In genomic region chr7:79349738-79350386, GRCm38 (mm10) we compare ENCODE assay signal across 9 mouse cellular contexts. TPM values are rescaled to one million over a fixed set of nuclear protein-coding genes. Genes with fewer than 3 reads are reported as not detected.
A peak's percentile ranks its signal among the peaks of the same experiment; 100 is the strongest.
DNase-seq lines count a peak whose midpoint lies in the region; ATAC-seq and TF ChIP-seq lines count a peak whose summit lies in the region.
"Had no signal": no experiment of that assay in that cellular context is flagged by ENCODE, and none has a peak within 500 bp of the region (broad histone marks: within the 10 kb centered on the region; RNA-seq: fewer than 3 reads in every experiment).

No protein-coding gene starts in this region.

- 0 out of 2 replicates have a peak, but pooled peaks have one; percentile 33 for TF ChIP-seq POLR2A in cortical plate, adult 2 months (IDR thresholded peaks at IDR 0.05; ENCODE audit: extremely low read depth, insufficient read depth, low read length)
- no peak for TF ChIP-seq POLR2A in kidney, adult 2 months (IDR thresholded peaks at IDR 0.05; ENCODE audit: low read depth, low read length)

- WGBS in kidney, adult 2 months = 42% methylated on average over 12 of the region's 12 CpGs
- 38% methylated on average over 12 of the region's 12 CpGs for WGBS in limb, embryonic 12.5 days
- WGBS in midbrain, postnatal 0 days = 39% methylated on average over 12 of the region's 12 CpGs

- H3K9me3 ChIP-seq in limb, embryonic 12.5 days = no peaks in the 10 kb centered on the region
- no peaks in the 10 kb centered on the region for H3K9me3 ChIP-seq in midbrain, postnatal 0 days (ENCODE audit: low read length)
- H3K9me3 ChIP-seq: embryonic facial prominence, embryonic 15.5 days had no signal

- no peak overlapping the region for H3K4me3 ChIP-seq in cortical plate, adult 2 months (ENCODE audit: insufficient read depth, low read length)
- no peak overlapping the region for H3K4me3 ChIP-seq in kidney, adult 2 months (ENCODE audit: insufficient read depth, low read depth, low read length)
- H3K4me3 ChIP-seq in limb, embryonic 12.5 days (replicated peaks) = no peak overlapping the region
- H3K4me3 ChIP-seq in midbrain, postnatal 0 days (ENCODE audit: low read depth, low read length) = no peak overlapping the region
- H3K4me3 ChIP-seq: embryonic facial prominence, embryonic 15.5 days had no signal

- peaks cover 3% of the 10 kb centered on the region for H3K36me3 ChIP-seq in kidney, adult 2 months (ENCODE audit: control insufficient read depth, insufficient read depth, low read length)
- H3K36me3 ChIP-seq in limb, embryonic 12.5 days = peaks cover 64% of the 10 kb centered on the region
- peaks cover 32% of the 10 kb centered on the region for H3K36me3 ChIP-seq in midbrain, postnatal 0 days (ENCODE audit: insufficient read depth, low read length)

- no peak overlapping the region for H3K9ac ChIP-seq in limb, embryonic 12.5 days (replicated peaks)
- no peak overlapping the region for H3K9ac ChIP-seq in midbrain, postnatal 0 days (replicated peaks; ENCODE audit: low read length, poor library complexity, severe bottlenecking)
- H3K9ac ChIP-seq: embryonic facial prominence, embryonic 15.5 days had no signal

- DNase-seq in 3T3-L1 (ENCODE audit: low read depth, low spot score) (peak; percentile 83), ZHBTc4 (ENCODE audit: low read depth, low spot score) (peak; percentile 85)
- DNase-seq in gastrocnemius, postnatal 14 days = peak; percentile 67
- peak; percentile 74 for DNase-seq in kidney, adult 2 months
- peak; percentile 90 for DNase-seq in midbrain, postnatal 0 days (ENCODE audit: low spot score)
- peak; percentile 66 to 82 for DNase-seq in spleen, postnatal 4 days (ENCODE audit: low spot score in 2 of 2)

- H3K4me1 ChIP-seq in cortical plate, adult 2 months (ENCODE audit: control insufficient read depth, insufficient read depth, low read length) = peaks cover 17% of the 10 kb centered on the region
- no peaks in the 10 kb centered on the region for H3K4me1 ChIP-seq in kidney, adult 2 months (ENCODE audit: control insufficient read depth, insufficient read depth, low read length)
- no peaks in the 10 kb centered on the region for H3K4me1 ChIP-seq in limb, embryonic 12.5 days (replicated peaks)
- no peaks in the 10 kb centered on the region; the same call in 1 of the 2 replicates for H3K4me1 ChIP-seq in midbrain, postnatal 0 days (ENCODE audit: insufficient read depth, low read length)
- H3K4me1 ChIP-seq: embryonic facial prominence, embryonic 15.5 days had no signal

- TF ChIP-seq CTCF in cortical plate, adult 2 months (IDR thresholded peaks at IDR 0.05; ENCODE audit: extremely low read depth, insufficient read depth, low read length) = peak; percentile 98
- TF ChIP-seq CTCF in kidney, adult 2 months (conservative IDR thresholded peaks at IDR 0.05; ENCODE audit: insufficient read depth, insufficient read length, low read depth, low read length) = peak; percentile 90
- peak; percentile 99 for TF ChIP-seq CTCF in midbrain, postnatal 0 days (IDR thresholded peaks at IDR 0.05)

- no peaks in the 10 kb centered on the region for H3K27me3 ChIP-seq in kidney, adult 2 months (replicated peaks; ENCODE audit: control insufficient read depth, insufficient read depth, low read length)
- no peaks in the 10 kb centered on the region for H3K27me3 ChIP-seq in limb, embryonic 12.5 days
- no peaks in the 10 kb centered on the region for H3K27me3 ChIP-seq in midbrain, postnatal 0 days (ENCODE audit: insufficient read depth, low read length)
- H3K27me3 ChIP-seq: embryonic facial prominence, embryonic 15.5 days had no signal

- intact Hi-C loops in gastrocnemius, postnatal 14 days (cut with DNase I; ENCODE audit: low total_unique reads) = loop anchor here (5.0 kb wide), 2 partner anchors 103 to 208 kb away; no protein-coding TSS in a partner anchor

- ATAC-seq in limb, embryonic 12.5 days (ENCODE audit: insufficient number of reproducible peaks, insufficient read depth, low FRiP score, low TSS enrichment, low read depth) = peak; percentile 56
- ATAC-seq in midbrain, postnatal 0 days (ENCODE audit: low FRiP score) = peak; percentile 71

- H3K4me2 ChIP-seq in limb, embryonic 12.5 days = no peak overlapping the region
- H3K4me2 ChIP-seq in midbrain, postnatal 0 days (ENCODE audit: low read depth, low read length, poor library complexity, severe bottlenecking) = no peak overlapping the region
- H3K4me2 ChIP-seq: embryonic facial prominence, embryonic 15.5 days had no signal

- 0 out of 2 replicates have a peak overlapping the region, but pooled peaks have one; percentile 1 for H3K27ac ChIP-seq in cortical plate, adult 2 months (ENCODE audit: insufficient read depth, low read length)
- no peak overlapping the region for H3K27ac ChIP-seq in kidney, adult 2 months (ENCODE audit: insufficient read depth, low read depth, low read length)
- no peak overlapping the region for H3K27ac ChIP-seq in limb, embryonic 12.5 days
- H3K27ac ChIP-seq in midbrain, postnatal 0 days (ENCODE audit: low read depth, low read length) = no peak overlapping the region
- H3K27ac ChIP-seq: embryonic facial prominence, embryonic 15.5 days had no signal

RNA-seq across cellular contexts. Expression of gene Rlbp1, which starts 37.0 kb away (rescaled TPM):
- polyA plus RNA-seq in cortical plate, adult 2 months (2012; rRNA removed) = 28.1 and 33.4 TPM in 2 replicates
- total RNA-seq in gastrocnemius, postnatal 14 days (2021) = not detected
- 0.33 TPM in 1 of 2 replicates, not detected in the other for polyA plus RNA-seq in kidney, adult 2 months (2012; rRNA removed)
- polyA plus RNA-seq in limb, embryonic 12.5 days (2016; fragmentation: Nextera tagmentation; extraction: Ambion mirVana) = 0.59 and 0.64 TPM in 2 replicates
- total RNA-seq in midbrain, postnatal 0 days (2014; rRNA removed) = 7.4 and 8.4 TPM in 2 replicates
- 7.4 and 10.6 TPM in 2 replicates for polyA plus RNA-seq in midbrain, postnatal 0 days (2015; fragmentation: Nextera tagmentation; extraction: Ambion mirVana)

RNA-seq across cellular contexts. Expression of gene Fanci, which starts 41.9 kb away (rescaled TPM):
- polyA plus RNA-seq in cortical plate, adult 2 months (2012; rRNA removed) = 0.42 and 0.73 TPM in 2 replicates
- total RNA-seq in gastrocnemius, postnatal 14 days (2021) = under 1 TPM; 0.66 to 0.86 TPM
- 0.10 and 0.17 TPM in 2 replicates for polyA plus RNA-seq in kidney, adult 2 months (2012; rRNA removed)
- polyA plus RNA-seq in limb, embryonic 12.5 days (2016; fragmentation: Nextera tagmentation; extraction: Ambion mirVana) = 16.1 and 16.6 TPM in 2 replicates
- 1.2 and 4.4 TPM in 2 replicates for total RNA-seq in midbrain, postnatal 0 days (2014; rRNA removed)
- 0.66 and 1.1 TPM in 2 replicates for polyA plus RNA-seq in midbrain, postnatal 0 days (2015; fragmentation: Nextera tagmentation; extraction: Ambion mirVana)
